Mouse (Mus musculus) E14TG2a.4 (cell line): ENCODE data around the gene Iqgap2.

Source experiments
- CTCF ChIP-seq: conservative IDR thresholded peaks from 2 replicates; pipeline ENCODE4 v1.5.1; 2014; ENCODE audit warnings: low read length
- POU5F1 ChIP-seq: IDR thresholded peaks from 2 replicates; pipeline ENCODE4 v1.6.1; 2014; ENCODE audit warnings: low read length, borderline replicate concordance

DNA sequence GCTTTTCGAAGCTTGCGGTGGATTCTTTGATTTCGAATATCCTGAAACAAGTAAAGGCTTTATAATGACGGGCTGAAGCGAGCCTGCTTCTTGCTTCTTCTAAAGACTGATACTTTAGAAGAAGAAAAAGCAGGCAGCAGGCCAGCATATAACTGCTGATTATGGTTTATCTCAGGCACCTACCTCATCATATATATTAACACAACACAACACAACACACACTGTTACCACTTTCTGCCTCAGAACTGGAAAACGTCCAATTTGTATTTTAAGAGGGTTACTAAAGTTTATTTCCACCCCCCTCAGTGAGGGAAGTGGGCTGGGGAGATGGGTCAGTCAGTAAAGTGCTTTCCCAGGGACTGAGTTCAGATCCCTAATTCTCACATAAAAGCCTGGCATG, 259.6 kb downstream of the Iqgap2 start:
- no peak for TF ChIP-seq CTCF
- no peak for TF ChIP-seq POU5F1
